Mouse (Mus musculus) limb, embryonic 11.5 days (tissue): ENCODE results near the gene Atp12a. TPM values are rescaled to one million over a fixed set of nuclear protein-coding genes. Genes with fewer than 3 reads are reported as not detected.

Experiments used
- ATAC-seq: fragments of 200-750 bp; cut with Nextera tagmentation; 2 replicates; pipeline ENCODE4 v1.8.0; 2017; ENCODE audit warnings: low read depth; ENCODE audit not compliant: insufficient number of reproducible peaks, low FRiP score, low TSS enrichment
- DNase-seq: peaks from one replicate; pipeline ENCODE4 v3.0.0-alpha.2; 2015; ENCODE audit warnings: low spot score
- H3K27ac ChIP-seq: fragments of 300-500 bp; sonication (generic); replicated peaks from 2 replicates; pipeline ENCODE4 v1.5.1; 2014; ENCODE audit warnings: low read depth, mild to moderate bottlenecking, low read length
- H3K27me3 ChIP-seq: fragments of 300-500 bp; sonication (generic); 2 replicates; pipeline ENCODE4 v1.6.1; 2014; ENCODE audit warnings: mild to moderate bottlenecking, low read length, mixed read lengths; ENCODE audit not compliant: control insufficient read depth, insufficient read depth
- H3K36me3 ChIP-seq: fragments of 300-500 bp; sonication (generic); 2 replicates; pipeline ENCODE4 v1.6.1; 2014; ENCODE audit warnings: mild to moderate bottlenecking, low read length, moderate library complexity, mixed read lengths; ENCODE audit not compliant: control insufficient read depth, insufficient read depth
- H3K4me1 ChIP-seq: fragments of 300-500 bp; sonication (generic); 2 replicates; pipeline ENCODE4 v1.6.1; 2014; ENCODE audit warnings: low read length, mixed read lengths; ENCODE audit not compliant: control insufficient read depth, insufficient read depth
- H3K4me2 ChIP-seq: fragments of 300-500 bp; sonication (generic); 2 replicates; pipeline ENCODE4 v1.6.1; 2014; ENCODE audit warnings: low read depth, mild to moderate bottlenecking, moderate library complexity; ENCODE audit not compliant: severe bottlenecking
- H3K4me3 ChIP-seq: fragments of 300-500 bp; sonication (generic); 2 replicates; pipeline ENCODE4 v1.5.1; 2014; ENCODE audit warnings: low read depth, low read length
- H3K9ac ChIP-seq: fragments of 300-500 bp; sonication (generic); 2 replicates; pipeline ENCODE4 v1.6.1; 2014; ENCODE audit warnings: mild to moderate bottlenecking, low read length
- H3K9me3 ChIP-seq: fragments of 300-500 bp; sonication (generic); 2 replicates; pipeline ENCODE4 v1.6.1; 2016; ENCODE audit warnings: low read length; ENCODE audit not compliant: control insufficient read depth
- WGBS: fragments of 180-500 bp; shearing (Covaris S2); extraction: QIAGEN DNeasy Blood & Tissue Kit; methylation state at CpG from one replicate; pipeline ENCODE4 v1.1.7; 2014; 5-methylcytosine and 5-hydroxymethylcytosine counted together
- polyA plus RNA-seq: library from polyadenylated mRNA; unstranded; fragments of >200 nt; fragmentation: Nextera tagmentation; extraction: Ambion mirVana; gene quantifications from 2 replicates; pipeline ENCODE4 v1.2.1, GENCODE M21; 2014

Atp12a gene
- polyA plus RNA-seq, 1 experiment from 2014 or later: 0.12 TPM

DNA sequence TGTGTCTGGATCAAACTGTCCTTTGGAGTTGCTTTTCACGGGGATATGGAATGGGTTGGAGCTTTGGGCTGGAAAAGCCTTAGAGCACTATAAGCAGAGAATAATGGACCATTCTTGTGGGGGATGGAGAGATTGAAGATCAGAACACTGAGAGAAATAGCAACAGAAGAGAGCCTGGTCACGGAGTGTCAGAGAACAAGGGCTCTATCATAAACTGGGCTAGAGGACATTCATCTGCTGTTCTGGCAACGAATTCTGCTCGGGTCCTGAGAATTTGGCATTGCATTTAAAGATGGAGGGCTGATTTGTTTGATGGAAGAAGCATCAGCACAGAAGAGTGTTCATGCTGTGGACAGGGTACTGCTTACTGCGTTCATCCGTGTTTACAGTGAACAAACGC is 6.4 kb upstream of the Atp12a start:
- H3K36me3 ChIP-seq: no peaks in the 10 kb centered on the region
- 90% methylated on average over 7 of the region's 7 CpGs for WGBS
- ATAC-seq: no peak

DNA sequence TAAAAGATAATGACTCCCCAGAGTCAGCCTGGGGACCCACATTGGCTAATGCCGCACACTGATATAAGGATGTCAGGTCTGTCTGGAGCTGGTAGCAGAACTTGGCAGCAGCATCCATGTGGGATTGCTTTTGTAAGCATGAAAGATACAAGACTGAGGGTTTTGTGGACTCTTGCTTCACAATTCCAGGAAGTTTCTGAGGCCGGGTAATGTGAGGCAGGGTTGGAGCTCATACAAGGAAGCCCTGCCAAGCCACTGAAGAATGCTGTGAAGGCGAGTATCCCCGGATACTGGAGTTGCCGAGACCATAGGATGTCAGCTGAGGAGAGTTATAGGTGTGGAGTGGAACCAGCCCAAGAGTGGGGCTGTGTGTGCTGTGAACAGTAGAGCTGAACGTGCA is 5.7 kb upstream of the Atp12a start:
- DNase-seq: no peak
- Histone ChIP-seq H3K27ac (no peak overlapping the region), H3K27me3 (peaks cover 8% of the 10 kb centered on the region), H3K4me1 (no peaks in the 10 kb centered on the region), H3K4me3 (no peak overlapping the region), H3K36me3 (no peaks in the 10 kb centered on the region), H3K9ac (no peak overlapping the region), H3K4me2 (no peak overlapping the region), H3K9me3 (no peaks in the 10 kb centered on the region)
- WGBS: 85% methylated on average over 6 of the region's 6 CpGs
- ATAC-seq: no peak

More for the DNA sequence above, 6.4 kb upstream of the Atp12a start:
- Histone ChIP-seq H3K27me3 (peaks cover under 1% of the 10 kb centered on the region; the same call in 1 of the 2 replicates), H3K4me1 (no peaks in the 10 kb centered on the region), H3K27ac (no peak overlapping the region), H3K4me3 (no peak overlapping the region), H3K9me3 (no peaks in the 10 kb centered on the region), H3K9ac (no peak overlapping the region), H3K4me2 (no peak overlapping the region)
- DNase-seq: no peak

DNA sequence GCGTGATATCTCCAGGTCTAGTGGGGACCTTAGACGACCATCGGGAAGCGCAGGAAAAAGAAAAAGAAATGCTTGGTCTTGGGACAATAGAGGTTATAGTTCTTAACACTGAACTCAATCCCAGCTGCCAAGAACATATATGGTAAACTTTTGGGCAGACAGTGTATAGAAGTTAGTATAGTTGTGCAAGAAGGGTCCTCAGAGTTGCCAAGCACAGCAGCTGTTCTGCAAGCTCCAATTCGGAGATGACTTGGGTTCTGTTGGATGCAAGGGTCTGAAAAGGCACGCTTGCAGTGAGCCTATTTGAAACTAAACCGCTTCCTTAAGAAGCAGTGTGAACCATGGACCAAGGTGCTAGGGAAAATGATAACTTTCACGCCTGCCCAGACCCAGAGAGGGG is 424 bp downstream of the Atp12a start:
- WGBS: 29% methylated on average over 8 of the region's 8 CpGs
- H3K4me1 ChIP-seq: 0 out of 2 replicates have a peak, but pooled peaks cover 5% of the 10 kb centered on the region
- DNase-seq: no peak
- H3K27me3 ChIP-seq: peaks cover 44% of the 10 kb centered on the region
- ATAC-seq: no peak
- peak overlapping the region; percentile 81 for H3K4me2 ChIP-seq
- H3K27ac ChIP-seq: no peak overlapping the region
- no peaks in the 10 kb centered on the region for H3K36me3 ChIP-seq
- peak overlapping the region; percentile 39 for H3K4me3 ChIP-seq
- no peaks in the 10 kb centered on the region for H3K9me3 ChIP-seq
- no peak overlapping the region for H3K9ac ChIP-seq

- DNase-seq (peak; percentile 27), ATAC-seq (no peak)
- Histone ChIP-seq H3K36me3 (no peaks in the 10 kb centered on the region), H3K4me1 (0 out of 2 replicates have a peak, but pooled peaks cover 5% of the 10 kb centered on the region), H3K27me3 (peaks cover 44% of the 10 kb centered on the region), H3K9ac (no peak overlapping the region), H3K4me3 (no peak overlapping the region), H3K9me3 (no peaks in the 10 kb centered on the region), H3K4me2 (no peak overlapping the region), H3K27ac (no peak overlapping the region)
- 22% methylated on average over 15 of the region's 15 CpGs for WGBS
Measured at GRCm38 (mm10) chr14:56366712-56367111, 1.8 kb downstream of the Atp12a start.

DNA sequence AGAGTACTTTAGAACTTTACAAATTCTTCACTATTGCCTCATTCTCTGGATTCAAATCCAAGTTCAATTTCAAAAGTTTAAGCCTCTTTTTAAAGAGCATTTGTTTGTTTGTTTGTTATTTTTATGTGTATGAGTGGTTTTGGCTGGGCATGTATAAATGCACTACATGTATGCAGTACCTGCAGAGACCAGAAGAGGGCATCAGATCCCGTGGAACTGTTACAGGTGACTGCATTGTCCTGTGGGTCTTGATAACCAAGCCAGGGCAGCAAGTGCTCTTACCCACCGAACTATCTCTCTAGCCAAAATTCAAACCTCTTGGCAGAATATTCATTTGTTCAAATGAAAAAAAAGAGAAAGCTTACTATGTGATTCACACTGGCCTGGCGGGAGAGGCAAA is 4.0 kb downstream of the Atp12a start:
- ATAC-seq (no peak), DNase-seq (peak; percentile 61)
- H3K9ac ChIP-seq: no peak overlapping the region
- H3K36me3 ChIP-seq: no peaks in the 10 kb centered on the region
- 53% methylated on average over 3 of the region's 3 CpGs for WGBS
- no peaks in the 10 kb centered on the region for H3K9me3 ChIP-seq
- no peak overlapping the region for H3K4me2 ChIP-seq
- H3K27ac ChIP-seq: no peak overlapping the region
- 0 out of 2 replicates have a peak, but pooled peaks cover 5% of the 10 kb centered on the region for H3K4me1 ChIP-seq
- H3K27me3 ChIP-seq: peaks cover 39% of the 10 kb centered on the region
- H3K4me3 ChIP-seq: no peak overlapping the region

DNA sequence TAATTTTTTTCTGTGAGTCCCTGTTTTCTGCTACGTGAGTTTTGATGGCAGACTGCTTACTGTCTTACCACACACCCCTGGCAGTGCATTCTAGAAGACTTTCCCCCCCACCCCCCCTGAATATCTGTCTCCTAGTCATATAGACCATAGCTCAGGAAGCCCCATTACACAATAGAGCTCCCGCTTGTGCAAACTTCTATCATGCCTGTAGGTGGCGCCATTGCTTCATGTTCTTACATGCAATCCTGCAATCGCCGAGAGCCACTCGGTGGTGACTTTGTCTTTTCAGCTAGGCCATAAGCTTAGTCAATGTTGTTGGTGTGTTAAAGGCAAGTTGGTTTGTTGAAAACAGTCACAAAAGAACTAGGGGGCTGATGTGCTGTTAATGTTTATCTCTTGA is 10.9 kb downstream of the Atp12a start:
- Histone ChIP-seq H3K36me3 (no peaks in the 10 kb centered on the region), H3K9ac (no peak overlapping the region), H3K27ac (no peak overlapping the region), H3K9me3 (no peaks in the 10 kb centered on the region), H3K4me2 (no peak overlapping the region), H3K4me1 (no peaks in the 10 kb centered on the region), H3K4me3 (no peak overlapping the region), H3K27me3 (no peaks in the 10 kb centered on the region)
- no peak for ATAC-seq
- 3% methylated on average over 6 of the region's 6 CpGs for WGBS
- DNase-seq: peak; percentile 89

GRCm38 (mm10) chr14:56377745-56378144 is 12.9 kb downstream of the Atp12a start:
- H3K4me3 ChIP-seq: no peak overlapping the region
- H3K9ac ChIP-seq: no peak overlapping the region
- H3K36me3 ChIP-seq: no peaks in the 10 kb centered on the region
- no peaks in the 10 kb centered on the region for H3K9me3 ChIP-seq
- no peak overlapping the region for H3K27ac ChIP-seq
- ATAC-seq: no peak
- H3K4me2 ChIP-seq: no peak overlapping the region
- no peaks in the 10 kb centered on the region for H3K4me1 ChIP-seq
- H3K27me3 ChIP-seq: no peaks in the 10 kb centered on the region
- no peak for DNase-seq

DNA sequence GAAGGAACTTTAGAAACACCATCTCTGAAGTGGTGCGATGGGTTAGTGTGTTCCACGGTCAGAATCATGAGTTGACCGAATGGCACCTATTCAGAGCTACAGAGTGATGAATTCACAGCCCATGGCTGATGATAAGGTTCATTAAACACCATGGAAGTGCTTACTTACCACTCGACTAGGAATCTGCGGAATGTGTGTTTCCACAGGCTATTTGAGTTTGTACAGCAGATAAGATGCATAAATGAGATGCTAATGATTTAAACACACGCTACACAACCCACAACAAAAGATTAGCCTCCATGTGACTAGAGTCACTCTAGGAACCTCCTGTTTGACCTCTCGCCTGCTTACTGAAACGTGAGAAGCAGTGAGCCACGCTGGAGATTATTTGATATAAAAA is 14.5 kb downstream of the Atp12a start:
- 85% methylated on average over 9 of the region's 9 CpGs for WGBS

DNA sequence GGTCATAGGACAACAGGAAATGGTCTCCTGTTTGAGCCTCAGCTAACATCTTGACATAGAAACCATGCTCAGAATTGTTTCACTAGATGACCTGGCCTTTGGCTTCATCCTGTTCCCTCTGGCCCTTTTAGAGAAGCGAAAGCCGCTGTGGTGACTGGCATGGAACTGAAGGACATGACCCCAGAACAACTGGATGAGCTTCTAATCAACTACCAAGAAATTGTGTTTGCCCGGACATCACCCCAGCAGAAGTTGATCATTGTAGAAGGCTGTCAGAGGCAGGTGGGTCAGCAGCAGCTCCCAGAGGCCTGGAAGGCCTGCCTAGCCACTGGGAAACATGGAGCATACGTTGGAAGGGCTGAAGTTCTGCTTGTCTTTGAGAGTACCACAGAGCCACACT is 17.5 kb downstream of the Atp12a start:
- WGBS: 82% methylated on average over 4 of the region's 4 CpGs
- Histone ChIP-seq H3K27ac (no peak overlapping the region), H3K9me3 (no peaks in the 10 kb centered on the region), H3K36me3 (no peaks in the 10 kb centered on the region), H3K4me2 (no peak overlapping the region), H3K27me3 (no peaks in the 10 kb centered on the region), H3K4me3 (no peak overlapping the region), H3K4me1 (no peaks in the 10 kb centered on the region), H3K9ac (no peak overlapping the region)
- ATAC-seq (no peak), DNase-seq (no peak)

More for the DNA sequence above, 14.5 kb downstream of the Atp12a start:
- Histone ChIP-seq H3K27me3 (no peaks in the 10 kb centered on the region), H3K4me1 (no peaks in the 10 kb centered on the region), H3K4me3 (no peak overlapping the region), H3K36me3 (no peaks in the 10 kb centered on the region), H3K9me3 (no peaks in the 10 kb centered on the region), H3K27ac (no peak overlapping the region), H3K4me2 (no peak overlapping the region), H3K9ac (no peak overlapping the region)
- ATAC-seq (no peak), DNase-seq (no peak)
